Mouse (Mus musculus): ENCODE measurements around the gene Phb2.

Gene Phb2

DNA sequence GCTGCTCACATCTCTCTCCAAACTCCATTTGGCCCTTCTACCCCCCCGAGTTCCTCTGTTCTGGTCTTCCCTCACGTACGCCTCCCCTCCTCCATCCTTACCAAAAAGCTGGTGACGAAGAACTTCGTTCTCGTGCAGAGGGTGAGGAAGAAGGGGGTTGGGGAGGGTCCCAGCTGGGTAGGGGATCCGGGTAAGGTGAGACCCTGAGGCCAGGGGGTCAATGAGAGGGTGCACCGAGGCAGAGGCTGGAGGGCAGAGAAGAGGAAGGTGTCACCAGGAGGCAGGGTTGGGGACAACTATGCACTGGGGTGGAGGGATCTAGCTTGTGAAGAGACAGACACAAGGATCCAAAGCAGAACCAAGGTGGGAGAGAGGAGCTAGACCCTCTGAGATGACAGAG is 31.5 kb downstream of the Phb2 start:
- no peaks in the 10 kb centered on the region; the same call in 1 of the 2 replicates for H3K36me3 ChIP-seq (ENCODE audit: control insufficient read depth, insufficient read depth, low read length, poor library complexity, severe bottlenecking)
- no peaks in the 10 kb centered on the region for H3K27me3 ChIP-seq (ENCODE audit: control insufficient read depth, insufficient read depth, low read length, poor library complexity, severe bottlenecking)
- DNase-seq (ENCODE audit: low read depth, low spot score), result no peak

- H3K27me3 ChIP-seq (ENCODE audit: control insufficient read depth, insufficient read depth, low read length, poor library complexity, severe bottlenecking), result no peaks in the 10 kb centered on the region
- no peaks in the 10 kb centered on the region; the same call in 1 of the 2 replicates for H3K36me3 ChIP-seq (ENCODE audit: control insufficient read depth, insufficient read depth, low read length, poor library complexity, severe bottlenecking)
- no peak for DNase-seq (ENCODE audit: low read depth, low spot score)
These were observed 32.7 kb downstream of the Phb2 start for GRCm38 (mm10) chr6:124744755-124745321.

DNA sequence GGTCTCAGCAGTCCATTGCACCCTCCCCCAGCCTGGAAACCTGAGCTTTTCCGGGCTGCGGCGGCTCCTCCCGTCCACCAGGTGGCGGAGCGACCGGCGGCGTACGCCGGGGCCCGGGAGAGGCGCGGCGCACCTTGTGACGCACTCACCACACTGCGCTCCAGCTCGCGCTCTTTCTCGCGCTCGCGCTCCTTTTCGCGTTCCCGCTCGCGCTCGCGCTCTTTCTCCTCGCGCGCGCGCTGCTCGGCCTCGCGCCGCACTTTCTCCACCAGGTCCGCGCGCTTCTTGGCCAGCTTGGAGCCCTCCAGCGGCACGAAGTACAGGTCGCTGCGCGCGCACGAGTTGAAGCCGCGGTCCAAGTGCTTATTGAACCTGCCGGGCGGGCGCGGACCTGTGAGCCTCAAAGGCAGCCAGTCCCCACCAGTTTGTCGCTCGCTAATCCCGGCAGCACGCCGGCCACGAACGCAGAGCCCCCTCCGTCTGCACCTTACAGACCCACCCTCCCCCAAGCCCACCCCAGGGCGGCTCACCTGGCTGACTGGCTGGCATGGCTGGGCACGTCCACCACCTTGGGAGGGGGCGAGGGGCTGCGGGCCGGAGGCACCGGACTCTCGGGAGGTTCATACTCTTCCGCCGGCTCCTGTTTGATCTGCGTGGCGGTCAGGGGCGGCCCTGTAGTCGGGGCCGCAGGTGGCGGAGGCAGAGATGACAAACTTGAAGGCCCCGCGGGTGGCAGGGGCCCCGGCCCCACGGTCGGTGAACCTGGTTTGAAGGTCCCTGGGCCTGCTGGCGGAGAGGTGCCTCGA is 33.6 kb downstream of the Phb2 start:
- no peaks in the 10 kb centered on the region; the same call in 1 of the 2 replicates for H3K36me3 ChIP-seq (ENCODE audit: control insufficient read depth, insufficient read depth, low read length, poor library complexity, severe bottlenecking)
- peak; percentile 96 for DNase-seq (ENCODE audit: low read depth, low spot score)
- no peaks in the 10 kb centered on the region for H3K27me3 ChIP-seq (ENCODE audit: control insufficient read depth, insufficient read depth, low read length, poor library complexity, severe bottlenecking)

GRCm38 (mm10) chr6:124746296-124746605 is 34.1 kb downstream of the Phb2 start:
- no peak for DNase-seq (ENCODE audit: low read depth, low spot score)
- Histone ChIP-seq H3K36me3 (ENCODE audit: control insufficient read depth, insufficient read depth, low read length, poor library complexity, severe bottlenecking) (no peaks in the 10 kb centered on the region; the same call in 1 of the 2 replicates), H3K27me3 (ENCODE audit: control insufficient read depth, insufficient read depth, low read length, poor library complexity, severe bottlenecking) (no peaks in the 10 kb centered on the region)

- DNase-seq (ENCODE audit: low read depth, low spot score), result no peak
- Histone ChIP-seq H3K36me3 (ENCODE audit: control insufficient read depth, insufficient read depth, low read length, poor library complexity, severe bottlenecking) (no peaks in the 10 kb centered on the region; the same call in 1 of the 2 replicates), H3K27me3 (ENCODE audit: control insufficient read depth, insufficient read depth, low read length, poor library complexity, severe bottlenecking) (no peaks in the 10 kb centered on the region)
These were observed 34.8 kb downstream of the Phb2 start for GRCm38 (mm10) chr6:124746654-124747632.

DNA sequence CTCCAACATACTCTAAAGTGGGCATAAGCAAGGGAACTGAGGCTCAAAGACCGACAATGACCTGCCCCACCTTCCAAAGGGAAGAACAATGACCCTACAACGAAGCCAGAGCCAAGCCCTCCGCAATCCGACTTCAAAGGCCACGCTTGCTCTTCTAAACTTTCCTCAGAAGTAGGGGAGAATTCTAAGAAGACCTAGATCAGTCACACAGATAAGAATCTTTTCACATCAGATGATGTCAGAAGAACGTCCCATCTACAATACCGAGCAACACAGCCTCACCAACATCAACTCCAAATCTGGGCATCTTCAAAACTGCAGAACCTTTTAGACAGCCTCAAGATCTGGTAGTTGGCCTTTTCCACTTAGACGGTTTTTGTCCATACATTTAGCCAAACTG is 38.3 kb downstream of the Phb2 start:
- no peak for DNase-seq (ENCODE audit: low read depth, low spot score)
- Histone ChIP-seq H3K36me3 (ENCODE audit: control insufficient read depth, insufficient read depth, low read length, poor library complexity, severe bottlenecking) (no peaks in the 10 kb centered on the region), H3K27me3 (ENCODE audit: control insufficient read depth, insufficient read depth, low read length, poor library complexity, severe bottlenecking) (no peaks in the 10 kb centered on the region)

- Histone ChIP-seq H3K36me3 (ENCODE audit: control insufficient read depth, insufficient read depth, low read length, poor library complexity, severe bottlenecking) (no peaks in the 10 kb centered on the region), H3K27me3 (ENCODE audit: control insufficient read depth, insufficient read depth, low read length, poor library complexity, severe bottlenecking) (no peaks in the 10 kb centered on the region)
- DNase-seq (ENCODE audit: low read depth, low spot score), result no peak
These were observed 41.7 kb downstream of the Phb2 start for GRCm38 (mm10) chr6:124753861-124754260.

DNA sequence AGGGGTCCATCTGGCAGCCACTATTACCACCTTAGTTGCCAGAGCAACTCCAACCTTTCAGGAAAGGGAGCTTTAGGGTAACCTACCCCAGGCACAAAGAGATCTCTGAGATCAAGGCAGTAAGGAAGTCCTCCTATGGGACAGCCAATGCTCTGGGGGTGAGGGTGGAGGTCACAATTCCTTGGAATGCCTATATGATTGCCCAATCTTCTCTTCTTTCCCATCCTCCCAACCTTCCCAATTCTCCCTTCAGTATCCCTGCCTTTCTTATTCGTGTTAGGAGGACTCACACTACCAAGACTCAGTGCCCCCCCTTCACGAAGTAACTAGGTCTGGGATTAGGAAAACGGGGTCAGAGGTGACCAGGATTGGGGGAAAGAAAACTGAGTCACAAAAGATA is 43.2 kb downstream of the Phb2 start:
- H3K36me3 ChIP-seq (ENCODE audit: control insufficient read depth, insufficient read depth, low read length, poor library complexity, severe bottlenecking), result no peaks in the 10 kb centered on the region
- DNase-seq (ENCODE audit: low read depth, low spot score), result no peak

GRCm38 (mm10) chr6:124755831-124756595 is 43.9 kb downstream of the Phb2 start, which contains the start of the genes Gm45234 and Atn1:
Gm45234 (minus strand) TSS chr6:124756021.
Atn1 (minus strand) TSS chr6:124756524.
- no peaks in the 10 kb centered on the region for H3K27me3 ChIP-seq (ENCODE audit: control insufficient read depth, insufficient read depth, low read length, poor library complexity, severe bottlenecking)
- peak; percentile 50 for DNase-seq (ENCODE audit: low read depth, low spot score)
- H3K36me3 ChIP-seq (ENCODE audit: control insufficient read depth, insufficient read depth, low read length, poor library complexity, severe bottlenecking), result no peaks in the 10 kb centered on the region

More for the DNA sequence above, 43.2 kb downstream of the Phb2 start:
- no peaks in the 10 kb centered on the region for H3K27me3 ChIP-seq (ENCODE audit: control insufficient read depth, insufficient read depth, low read length, poor library complexity, severe bottlenecking)

DNA sequence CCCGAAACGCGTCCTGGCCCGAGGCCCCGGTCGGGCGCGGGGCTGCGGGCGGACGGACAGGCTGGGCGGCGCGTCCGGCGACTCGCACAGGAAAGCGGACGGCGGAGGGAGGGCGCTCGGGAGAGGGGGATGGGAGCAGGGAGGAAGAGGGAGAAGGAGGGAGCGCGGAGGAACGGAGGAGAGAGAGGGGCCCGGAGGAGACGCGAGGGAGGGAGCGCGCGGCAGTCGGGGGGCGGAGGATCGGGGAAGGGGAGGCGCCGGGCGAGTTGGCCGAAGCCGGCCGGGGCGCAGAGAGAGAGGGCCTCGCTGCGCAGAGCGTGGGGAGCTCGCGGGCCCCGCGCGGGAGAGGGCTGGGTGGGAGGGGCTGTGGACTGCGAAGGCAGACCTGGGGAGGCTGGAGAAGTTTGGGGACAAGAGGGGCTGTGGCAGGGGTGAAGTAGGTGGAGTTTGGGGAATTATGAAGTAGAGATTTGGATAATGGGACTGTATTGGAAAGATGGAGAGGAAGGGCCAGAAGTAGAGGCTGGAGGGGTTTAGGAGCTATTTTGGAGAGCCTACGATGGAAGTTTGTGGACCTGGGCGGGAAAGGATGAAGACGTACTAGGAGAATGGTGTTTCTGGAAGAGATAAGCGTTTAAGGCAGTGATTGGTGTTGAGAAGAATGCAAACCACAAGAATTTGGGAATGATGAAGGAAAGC is 44.7 kb downstream of the Phb2 start:
- Histone ChIP-seq H3K36me3 (ENCODE audit: control insufficient read depth, insufficient read depth, low read length, poor library complexity, severe bottlenecking) (no peaks in the 10 kb centered on the region), H3K27me3 (ENCODE audit: control insufficient read depth, insufficient read depth, low read length, poor library complexity, severe bottlenecking) (no peaks in the 10 kb centered on the region)
- DNase-seq (ENCODE audit: low read depth, low spot score), result peak; percentile 36

GRCm38 (mm10) chr6:124757351-124757880 is 45.3 kb downstream of the Phb2 start:
- DNase-seq (ENCODE audit: low read depth, low spot score), result no peak
- no peaks in the 10 kb centered on the region for H3K27me3 ChIP-seq (ENCODE audit: control insufficient read depth, insufficient read depth, low read length, poor library complexity, severe bottlenecking)
- H3K36me3 ChIP-seq (ENCODE audit: control insufficient read depth, insufficient read depth, low read length, poor library complexity, severe bottlenecking), result no peaks in the 10 kb centered on the region

- H3K36me3 ChIP-seq (ENCODE audit: control insufficient read depth, insufficient read depth, low read length, poor library complexity, severe bottlenecking), result no peaks in the 10 kb centered on the region
- H3K27me3 ChIP-seq (ENCODE audit: control insufficient read depth, insufficient read depth, low read length, poor library complexity, severe bottlenecking), result no peaks in the 10 kb centered on the region
- no peak for DNase-seq (ENCODE audit: low read depth, low spot score)
These were observed 46.0 kb downstream of the Phb2 start for GRCm38 (mm10) chr6:124757909-124758848.

- no peaks in the 10 kb centered on the region for H3K36me3 ChIP-seq (ENCODE audit: control insufficient read depth, insufficient read depth, low read length, poor library complexity, severe bottlenecking)
- no peaks in the 10 kb centered on the region for H3K27me3 ChIP-seq (ENCODE audit: control insufficient read depth, insufficient read depth, low read length, poor library complexity, severe bottlenecking)
- DNase-seq (ENCODE audit: low read depth, low spot score), result no peak
These were observed 46.7 kb downstream of the Phb2 start for GRCm38 (mm10) chr6:124758849-124759232.
